Mouse (Mus musculus) G1E (cell line): ENCODE measurements around the gene Tspan6. TPM values are rescaled to one million over a fixed set of nuclear protein-coding genes. Genes with fewer than 3 reads are reported as not detected.

ENCODE experiments used
- ATAC-seq: 2 replicates; pipeline ENCODE4 v1.8.0; 2016; ENCODE audit warnings: mild to moderate bottlenecking; ENCODE audit not compliant: insufficient number of reproducible peaks, poor library complexity, low FRiP score, severe bottlenecking; ENCODE audit errors: extremely low read depth
- DNase-seq: peaks from one replicate; pipeline ENCODE4 v3.0.0; 2012; ENCODE audit warnings: low spot score
- H3K27me3 ChIP-seq: 2 replicates; pipeline ENCODE4 v1.6.1; 2012; ENCODE audit warnings: mild to moderate bottlenecking, low read length, inconsistent platforms; ENCODE audit not compliant: insufficient read depth
- H3K36me3 ChIP-seq: replicated peaks from 2 replicates; pipeline ENCODE3; 2012; ENCODE audit warnings: mild to moderate bottlenecking, inconsistent platforms
- H3K4me1 ChIP-seq: 2 replicates; pipeline ENCODE4 v1.6.1; 2012; ENCODE audit warnings: low read depth, low read length, inconsistent platforms, mixed read lengths; ENCODE audit not compliant: insufficient read depth
- H3K4me3 ChIP-seq: 2 replicates; pipeline ENCODE4 v1.5.1; 2012; ENCODE audit warnings: low read depth, mild to moderate bottlenecking, inconsistent platforms, low read length, moderate library complexity, mixed read lengths
- H3K9me3 ChIP-seq: replicated peaks from 2 replicates; pipeline ENCODE4 v1.6.1; 2012; ENCODE audit warnings: inconsistent platforms
- CTCF ChIP-seq: IDR thresholded peaks from 2 replicates; pipeline ENCODE4 v1.5.1; 2012; ENCODE audit warnings: low read depth, low read length, inconsistent platforms, mixed read lengths
- GATA1 ChIP-seq: IDR thresholded peaks from 2 replicates; pipeline ENCODE4 v1.6.1; 2012; ENCODE audit warnings: borderline replicate concordance, low read length, inconsistent platforms, mixed read lengths
- GATA2 ChIP-seq: IDR thresholded peaks from 2 replicates; pipeline ENCODE4 v1.6.1; 2012; ENCODE audit warnings: low read depth, low read length, inconsistent platforms, borderline replicate concordance
- POLR2AphosphoS5 ChIP-seq: IDR thresholded peaks from 2 replicates; pipeline ENCODE4 v1.6.1; 2012; ENCODE audit warnings: low read depth, low read length, inconsistent platforms; ENCODE audit not compliant: insufficient replicate concordance
- TAL1 ChIP-seq: conservative IDR thresholded peaks from 2 replicates; pipeline ENCODE4 v1.6.1; 2012; ENCODE audit warnings: low read depth, low read length, inconsistent platforms, mixed read lengths
- polyA plus RNA-seq: library from polyadenylated mRNA; stranded (reverse); fragments of >175 nt; gene quantifications from 2 replicates; pipeline ENCODE4 v1.2.3, GENCODE M21; 2012
- total RNA-seq, 2 experiments: library from RNA; stranded (forward) in 1 of 2; stranded (reverse) in 1 of 2; fragments of 200-1000 nt in 1 of 2; fragments of >200 nt in 1 of 2; fragmentation: Nextera tagmentation in 1 of 2; gene quantifications; 2 replicates each; pipeline ENCODE4 v1.2.3; 2014 to 2017

Gene Tspan6
- total and polyA plus RNA-seq, 3 experiments: not detected

GRCm38 (mm10) chrX:133853637-133854036 lies 44.6 kb downstream of the Tspan6 start:
- H3K4me3 ChIP-seq: no peak overlapping the region
- H3K4me1 ChIP-seq: no peaks in the 10 kb centered on the region
- ATAC-seq: no peak
- no peaks in the 10 kb centered on the region for H3K27me3 ChIP-seq
- no peak for DNase-seq
- TF ChIP-seq POLR2AphosphoS5 (no peak), GATA2 (no peak), TAL1 (no peak), GATA1 (no peak), CTCF (no peak)
- no peaks in the 10 kb centered on the region for H3K36me3 ChIP-seq
- H3K9me3 ChIP-seq: no peaks in the 10 kb centered on the region

- DNase-seq (no peak), ATAC-seq (no peak)
- Histone ChIP-seq H3K9me3 (no peaks in the 10 kb centered on the region), H3K36me3 (no peaks in the 10 kb centered on the region), H3K4me1 (no peaks in the 10 kb centered on the region), H3K27me3 (no peaks in the 10 kb centered on the region), H3K4me3 (no peak within 1 kb of the TSS)
- TF ChIP-seq POLR2AphosphoS5 (no peak), CTCF (no peak), GATA1 (no peak), GATA2 (no peak), TAL1 (no peak)
Measured at GRCm38 (mm10) chrX:133850680-133851079, 47.5 kb downstream of the Tspan6 start, which contains the start of gene Tnmd. TSS of gene Tnmd (plus strand) at chrX:133850980.

Other genes with a start within 250 kb of the Tspan6 start
- not detected in 2 replicates for gene Pcdh19, start 209.4 kb downstream of the Tspan6 start, total RNA-seq (2014; fragmentation: Nextera tagmentation)
- under 0.01 TPM in 2 replicates for gene Pcdh19, start 209.4 kb downstream of the Tspan6 start, total RNA-seq (2017)
- not detected in 2 replicates for gene Pcdh19, start 209.4 kb downstream of the Tspan6 start, polyA plus RNA-seq
- gene Tnmd, start 47.4 kb downstream of the Tspan6 start, total RNA-seq (2014; fragmentation: Nextera tagmentation): not detected in 2 replicates
- gene Tnmd, start 47.4 kb downstream of the Tspan6 start, total RNA-seq (2017): not detected in 2 replicates
- not detected in 2 replicates for gene Tnmd, start 47.4 kb downstream of the Tspan6 start, polyA plus RNA-seq
- not detected in 2 replicates for gene Srpx2, start 10.0 kb upstream of the Tspan6 start, total RNA-seq (2014; fragmentation: Nextera tagmentation)
- not detected in 2 replicates for gene Srpx2, start 10.0 kb upstream of the Tspan6 start, total RNA-seq (2017)
- not detected in 2 replicates for gene Srpx2, start 10.0 kb upstream of the Tspan6 start, polyA plus RNA-seq
- gene Sytl4, start 83.4 kb upstream of the Tspan6 start, total RNA-seq (2014; fragmentation: Nextera tagmentation): not detected in 2 replicates
- 0.05 and 0.12 TPM in 2 replicates for gene Sytl4, start 83.4 kb upstream of the Tspan6 start, total RNA-seq (2017)
- gene Sytl4, start 83.4 kb upstream of the Tspan6 start, polyA plus RNA-seq: not detected in 2 replicates
- gene Cstf2, start 160.8 kb upstream of the Tspan6 start, total RNA-seq (2014; fragmentation: Nextera tagmentation): 83.9 and 105 TPM in 2 replicates
- 81.0 and 104 TPM in 2 replicates for gene Cstf2, start 160.8 kb upstream of the Tspan6 start, total RNA-seq (2017)
- 37.6 and 69.7 TPM in 2 replicates for gene Cstf2, start 160.8 kb upstream of the Tspan6 start, polyA plus RNA-seq